Mouse (Mus musculus): Measurements from ENCODE around the gene Lrrc29.

- peak; percentile 34; the same call in 1 of the 2 replicates for TF ChIP-seq CTCF (IDR thresholded peaks at IDR 0.05; ENCODE audit: borderline replicate concordance, extremely low read depth, insufficient read depth, insufficient read length)
- TF ChIP-seq POLR2A (IDR thresholded peaks at IDR 0.05; ENCODE audit: borderline replicate concordance, extremely low read depth, insufficient read depth, insufficient read length, poor library complexity, severe bottlenecking) = peak; percentile 73; the same call in 1 of the 2 replicates
Measured at GRCm38 (mm10) chr8:105326141-105326672, at the start of gene Lrrc29, which contains the start of gene Tmem208.

All from brain, embryonic 14.5 days (tissue).